Mouse (Mus musculus): ENCODE measurements around the gene Patz1. TPM values are rescaled to one million over a fixed set of nuclear protein-coding genes. Genes with fewer than 3 reads are reported as not detected.

Patz1 gene
- polyA plus RNA-seq, 1 experiment from 2014 or later: 44.2 TPM

DNA sequence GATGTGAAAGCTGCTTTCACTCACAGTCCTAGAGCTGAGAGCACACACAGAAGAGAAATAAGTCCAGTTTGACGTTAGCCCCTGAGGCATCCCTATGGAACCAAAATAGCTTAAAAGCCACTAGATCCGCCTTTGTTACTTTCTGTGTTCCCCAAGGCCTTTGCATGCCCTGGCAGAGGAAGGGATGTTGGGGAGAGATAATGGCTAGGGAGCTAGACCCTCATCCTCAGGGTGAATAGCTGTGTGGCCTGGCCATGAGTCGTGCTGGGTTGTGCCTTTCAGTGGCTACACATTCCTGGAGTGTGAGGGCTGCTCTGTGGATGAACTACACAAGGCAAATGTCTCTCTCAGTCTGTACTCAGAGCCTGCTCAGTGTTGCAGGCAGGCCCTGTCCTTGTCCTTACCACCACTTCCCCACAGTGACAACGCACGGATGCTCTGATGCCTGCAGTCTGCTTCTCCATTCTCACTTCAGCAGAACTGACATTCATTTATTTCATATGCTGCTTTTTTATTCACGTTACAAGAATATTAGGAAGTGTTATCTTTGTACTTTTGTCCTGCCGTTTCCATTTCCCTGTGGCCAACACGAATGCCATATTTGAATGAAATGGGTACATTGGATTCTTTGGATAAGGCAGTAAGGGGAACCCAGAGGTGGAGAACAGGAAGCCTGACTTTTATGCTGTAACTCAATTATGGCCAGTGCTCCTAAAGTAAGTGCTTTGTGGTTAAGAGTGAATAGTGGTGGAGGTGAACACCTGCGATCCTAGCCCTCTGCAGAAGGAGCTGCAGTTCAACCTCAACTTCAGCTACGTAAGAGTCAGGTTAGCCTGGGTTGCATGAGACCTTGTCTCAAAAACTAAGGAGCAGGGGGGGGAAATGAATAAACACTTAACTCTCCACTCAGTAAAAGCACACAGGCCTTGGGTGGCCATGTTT, 9.5 kb downstream of the Patz1 start:
- Histone ChIP-seq H3K36me3 (ENCODE audit: control insufficient read depth, insufficient read depth, low read length) (peaks cover 77% of the 10 kb centered on the region), H3K4me1 (replicated peaks; ENCODE audit: control insufficient read depth, insufficient read depth, low read length) (peaks cover 29% of the 10 kb centered on the region), H3K27ac (ENCODE audit: low read depth, low read length) (no peak overlapping the region), H3K9me3 (ENCODE audit: control insufficient read depth, low read length) (no peaks in the 10 kb centered on the region), H3K4me2 (no peak overlapping the region), H3K4me3 (ENCODE audit: low read depth, low read length) (no peak overlapping the region), H3K27me3 (replicated peaks; ENCODE audit: control insufficient read depth, insufficient read depth, low read length) (no peaks in the 10 kb centered on the region), H3K9ac (ENCODE audit: low read depth, low read length) (no peak overlapping the region)
- ATAC-seq (replicated peaks; ENCODE audit: low FRiP score) (no peak), DNase-seq (ENCODE audit: low spot score) (no peak)
- 79% methylated on average over 10 of the region's 10 CpGs for WGBS

DNA sequence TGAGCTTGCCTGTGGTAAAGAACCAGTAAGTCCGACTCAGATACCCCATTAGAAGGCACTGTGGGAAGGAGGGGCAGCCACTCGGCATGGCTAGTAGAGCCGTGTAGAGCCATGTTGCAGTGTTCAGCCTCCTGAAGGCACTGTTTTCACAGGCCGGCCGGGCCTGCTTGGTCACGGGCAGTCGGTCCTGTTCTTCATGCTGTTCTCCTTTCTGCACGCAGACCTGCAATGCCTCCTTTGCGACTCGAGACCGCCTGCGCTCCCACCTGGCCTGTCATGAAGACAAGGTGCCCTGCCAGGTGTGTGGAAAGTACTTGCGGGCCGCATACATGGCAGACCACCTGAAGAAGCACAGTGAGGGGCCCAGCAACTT, 10.1 kb downstream of the Patz1 start:
- Histone ChIP-seq H3K36me3 (ENCODE audit: control insufficient read depth, insufficient read depth, low read length) (peaks cover 74% of the 10 kb centered on the region), H3K4me3 (ENCODE audit: low read depth, low read length) (no peak overlapping the region), H3K4me1 (replicated peaks; ENCODE audit: control insufficient read depth, insufficient read depth, low read length) (peaks cover 22% of the 10 kb centered on the region), H3K27ac (ENCODE audit: low read depth, low read length) (no peak overlapping the region), H3K27me3 (replicated peaks; ENCODE audit: control insufficient read depth, insufficient read depth, low read length) (no peaks in the 10 kb centered on the region), H3K4me2 (no peak overlapping the region), H3K9me3 (ENCODE audit: control insufficient read depth, low read length) (no peaks in the 10 kb centered on the region), H3K9ac (ENCODE audit: low read depth, low read length) (no peak overlapping the region)
- 93% methylated on average over 14 of the region's 14 CpGs for WGBS
- DNase-seq (ENCODE audit: low spot score) (no peak), ATAC-seq (replicated peaks; ENCODE audit: low FRiP score) (no peak)

DNA sequence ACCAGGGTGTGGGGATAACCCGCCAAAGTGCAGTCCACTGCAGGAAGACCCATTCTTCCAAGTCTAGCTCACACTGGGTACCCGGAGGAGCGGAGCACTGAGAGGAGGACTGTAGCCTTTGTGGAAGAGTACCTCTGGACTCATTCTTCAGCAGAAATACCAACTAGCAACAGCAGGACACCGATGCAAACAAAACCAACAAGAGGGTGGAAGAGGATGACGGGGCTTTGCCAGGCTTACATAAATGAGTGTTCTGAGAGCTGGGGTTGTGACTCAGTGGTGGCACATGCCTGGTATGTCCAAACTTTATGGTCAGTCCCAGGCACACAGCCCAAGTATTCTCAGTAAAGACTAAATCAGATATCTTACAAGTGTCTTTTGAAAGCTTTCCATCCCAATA, 12.4 kb downstream of the Patz1 start:
- Histone ChIP-seq H3K9me3 (ENCODE audit: control insufficient read depth, low read length) (no peaks in the 10 kb centered on the region), H3K27ac (ENCODE audit: low read depth, low read length) (no peak overlapping the region), H3K4me3 (ENCODE audit: low read depth, low read length) (no peak overlapping the region), H3K4me2 (no peak overlapping the region), H3K36me3 (ENCODE audit: control insufficient read depth, insufficient read depth, low read length) (peaks cover 69% of the 10 kb centered on the region), H3K9ac (ENCODE audit: low read depth, low read length) (no peak overlapping the region), H3K27me3 (replicated peaks; ENCODE audit: control insufficient read depth, insufficient read depth, low read length) (no peaks in the 10 kb centered on the region), H3K4me1 (replicated peaks; ENCODE audit: control insufficient read depth, insufficient read depth, low read length) (peaks cover 3% of the 10 kb centered on the region)
- DNase-seq (ENCODE audit: low spot score) (no peak), ATAC-seq (replicated peaks; ENCODE audit: low FRiP score) (no peak)
- WGBS: 88% methylated on average over 5 of the region's 5 CpGs

DNA sequence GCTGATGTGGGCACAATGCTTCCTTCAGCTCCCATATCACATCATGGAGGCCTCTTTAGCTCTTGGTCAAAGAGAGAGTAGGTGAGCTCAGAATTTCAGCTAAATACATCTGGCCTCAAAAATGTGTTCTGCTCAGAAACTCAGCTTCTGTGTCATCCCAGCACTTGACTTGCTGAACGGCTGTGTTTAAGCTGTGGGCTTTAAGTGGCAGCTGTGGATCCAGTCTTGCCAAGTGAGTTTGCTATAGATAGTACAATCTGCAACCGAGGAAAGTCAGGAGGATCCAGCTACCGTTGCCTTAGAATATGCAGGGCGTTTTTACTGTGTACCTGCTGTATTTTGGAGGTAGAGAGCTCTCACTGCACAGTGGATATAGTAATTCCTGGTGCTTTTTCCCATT, 13.7 kb downstream of the Patz1 start:
- no peak for ATAC-seq (replicated peaks; ENCODE audit: low FRiP score)
- no peak overlapping the region for H3K9ac ChIP-seq (ENCODE audit: low read depth, low read length)
- 94% methylated on average over 4 of the region's 4 CpGs for WGBS

DNA sequence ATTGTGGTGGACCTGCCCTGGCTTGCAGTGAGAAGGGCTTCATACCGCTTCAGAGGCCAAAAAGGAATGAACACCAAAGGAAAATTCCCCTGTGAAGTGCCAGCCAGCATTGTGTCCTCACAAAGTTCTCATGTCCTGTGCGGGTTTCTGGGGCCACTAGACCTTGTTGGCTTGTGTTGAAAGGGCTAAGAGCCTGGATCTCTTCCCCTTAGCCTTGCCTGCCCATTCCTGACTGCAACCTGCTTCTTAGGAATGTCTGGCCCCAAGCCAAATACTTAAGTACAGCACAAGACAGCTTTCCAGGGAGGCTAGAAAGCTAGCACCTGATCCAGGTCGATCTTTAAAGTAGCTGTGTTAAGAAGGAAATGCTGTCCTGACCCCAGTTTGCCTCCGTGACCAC, 14.1 kb downstream of the Patz1 start:
- no peak overlapping the region for H3K4me3 ChIP-seq (ENCODE audit: low read depth, low read length)
- 91% methylated on average over 4 of the region's 4 CpGs for WGBS
- no peaks in the 10 kb centered on the region for H3K9me3 ChIP-seq (ENCODE audit: control insufficient read depth, low read length)
- no peaks in the 10 kb centered on the region for H3K4me1 ChIP-seq (replicated peaks; ENCODE audit: control insufficient read depth, insufficient read depth, low read length)
- ATAC-seq (replicated peaks; ENCODE audit: low FRiP score): no peak
- H3K27me3 ChIP-seq (replicated peaks; ENCODE audit: control insufficient read depth, insufficient read depth, low read length): no peaks in the 10 kb centered on the region
- peaks cover 76% of the 10 kb centered on the region for H3K36me3 ChIP-seq (ENCODE audit: control insufficient read depth, insufficient read depth, low read length)
- no peak overlapping the region for H3K27ac ChIP-seq (ENCODE audit: low read depth, low read length)
- H3K4me2 ChIP-seq: no peak overlapping the region
- H3K9ac ChIP-seq (ENCODE audit: low read depth, low read length): no peak overlapping the region
- no peak for DNase-seq (ENCODE audit: low spot score)

More for the DNA sequence above, 13.7 kb downstream of the Patz1 start:
- Histone ChIP-seq H3K4me1 (replicated peaks; ENCODE audit: control insufficient read depth, insufficient read depth, low read length) (no peaks in the 10 kb centered on the region), H3K9me3 (ENCODE audit: control insufficient read depth, low read length) (no peaks in the 10 kb centered on the region), H3K36me3 (ENCODE audit: control insufficient read depth, insufficient read depth, low read length) (peaks cover 75% of the 10 kb centered on the region), H3K4me3 (ENCODE audit: low read depth, low read length) (no peak overlapping the region), H3K27ac (ENCODE audit: low read depth, low read length) (no peak overlapping the region), H3K4me2 (no peak overlapping the region), H3K27me3 (replicated peaks; ENCODE audit: control insufficient read depth, insufficient read depth, low read length) (no peaks in the 10 kb centered on the region)
- DNase-seq (ENCODE audit: low spot score): no peak

DNA sequence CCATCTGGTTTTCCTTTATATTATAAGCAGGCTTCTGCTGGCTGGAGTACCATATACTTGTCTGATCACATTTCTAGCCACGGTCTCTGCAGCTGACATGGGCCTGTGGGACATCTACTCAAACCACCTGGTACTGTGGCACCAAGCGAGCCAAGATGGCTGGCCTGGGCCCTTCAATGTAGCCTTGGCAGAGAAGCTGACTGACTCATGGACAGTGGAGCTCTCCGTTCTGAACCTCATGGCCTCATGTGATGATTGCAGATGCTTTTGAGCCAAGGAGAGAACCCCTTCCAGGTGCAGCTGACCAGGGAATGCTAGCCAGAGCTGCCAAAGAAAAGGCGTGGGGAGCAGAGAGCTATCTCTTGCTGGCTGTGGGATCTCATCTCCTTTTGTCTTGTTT, 17.1 kb downstream of the Patz1 start:
- Histone ChIP-seq H3K9ac (ENCODE audit: low read depth, low read length) (no peak overlapping the region), H3K9me3 (ENCODE audit: control insufficient read depth, low read length) (no peaks in the 10 kb centered on the region), H3K36me3 (ENCODE audit: control insufficient read depth, insufficient read depth, low read length) (peaks cover 70% of the 10 kb centered on the region), H3K27ac (ENCODE audit: low read depth, low read length) (no peak overlapping the region), H3K27me3 (replicated peaks; ENCODE audit: control insufficient read depth, insufficient read depth, low read length) (no peaks in the 10 kb centered on the region), H3K4me1 (replicated peaks; ENCODE audit: control insufficient read depth, insufficient read depth, low read length) (peaks cover 1% of the 10 kb centered on the region), H3K4me2 (no peak overlapping the region), H3K4me3 (ENCODE audit: low read depth, low read length) (no peak overlapping the region)
- ATAC-seq (replicated peaks; ENCODE audit: low FRiP score): no peak
- 90% methylated on average over 4 of the region's 4 CpGs for WGBS
- DNase-seq (ENCODE audit: low spot score): no peak

DNA sequence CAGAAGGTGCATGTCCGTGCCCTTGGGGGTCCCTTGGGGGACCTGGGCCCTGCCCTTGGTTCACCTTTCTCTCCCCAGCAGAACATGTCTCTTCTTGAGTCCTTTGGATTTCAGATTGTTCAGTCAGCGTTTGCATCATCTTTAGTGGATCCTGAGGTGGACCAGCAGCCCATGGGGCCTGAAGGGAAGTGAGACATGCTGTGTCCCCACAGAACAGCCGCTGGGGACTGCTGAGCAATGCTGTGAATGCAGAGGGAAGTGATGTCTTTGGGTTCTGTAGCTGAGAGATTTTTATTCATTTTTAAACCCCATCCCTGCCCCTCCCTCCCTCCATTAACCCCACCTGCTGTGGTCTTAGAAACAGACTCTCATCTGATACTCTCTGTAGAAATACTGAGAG, 19.2 kb downstream of the Patz1 start:
- Histone ChIP-seq H3K36me3 (ENCODE audit: control insufficient read depth, insufficient read depth, low read length) (peaks cover 58% of the 10 kb centered on the region), H3K4me2 (no peak overlapping the region), H3K27ac (ENCODE audit: low read depth, low read length) (no peak overlapping the region), H3K27me3 (replicated peaks; ENCODE audit: control insufficient read depth, insufficient read depth, low read length) (no peaks in the 10 kb centered on the region), H3K4me3 (ENCODE audit: low read depth, low read length) (no peak overlapping the region), H3K4me1 (replicated peaks; ENCODE audit: control insufficient read depth, insufficient read depth, low read length) (peaks cover 11% of the 10 kb centered on the region), H3K9ac (ENCODE audit: low read depth, low read length) (no peak overlapping the region), H3K9me3 (ENCODE audit: control insufficient read depth, low read length) (no peaks in the 10 kb centered on the region)
- DNase-seq (ENCODE audit: low spot score) (no peak), ATAC-seq (replicated peaks; ENCODE audit: low FRiP score) (no peak)
- WGBS: 79% methylated on average over 3 of the region's 3 CpGs

DNA sequence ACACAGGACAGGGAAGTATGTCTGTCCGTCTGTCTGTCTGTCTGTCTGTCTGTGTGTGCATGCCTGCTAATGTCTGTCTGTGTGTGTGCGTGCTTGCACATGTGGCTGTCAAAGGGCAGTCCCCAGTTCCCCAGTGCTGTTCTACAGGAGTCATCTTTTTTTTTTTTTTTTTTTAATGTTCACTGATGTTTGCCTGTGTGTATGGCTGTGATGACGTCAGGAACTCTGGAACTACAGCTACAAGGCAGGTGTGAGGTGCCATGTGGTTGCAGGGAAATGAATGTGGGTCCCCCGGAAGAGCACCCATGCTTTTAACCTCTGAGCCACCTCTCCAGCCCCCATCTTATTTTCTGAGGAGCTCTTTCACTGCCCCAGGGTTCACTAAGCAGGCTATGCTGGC, 21.2 kb downstream of the Patz1 start:
- H3K27me3 ChIP-seq (replicated peaks; ENCODE audit: control insufficient read depth, insufficient read depth, low read length): no peaks in the 10 kb centered on the region
- H3K9me3 ChIP-seq (ENCODE audit: control insufficient read depth, low read length): no peaks in the 10 kb centered on the region
- H3K4me1 ChIP-seq (replicated peaks; ENCODE audit: control insufficient read depth, insufficient read depth, low read length): peaks cover 24% of the 10 kb centered on the region
- WGBS: 90% methylated on average over 4 of the region's 4 CpGs
- no peak overlapping the region for H3K9ac ChIP-seq (ENCODE audit: low read depth, low read length)
- no peak overlapping the region for H3K4me2 ChIP-seq
- DNase-seq (ENCODE audit: low spot score) (no peak), ATAC-seq (replicated peaks; ENCODE audit: low FRiP score) (no peak)
- no peak overlapping the region for H3K27ac ChIP-seq (ENCODE audit: low read depth, low read length)
- no peak overlapping the region for H3K4me3 ChIP-seq (ENCODE audit: low read depth, low read length)
- H3K36me3 ChIP-seq (ENCODE audit: control insufficient read depth, insufficient read depth, low read length): peaks cover 52% of the 10 kb centered on the region
